Mouse (Mus musculus): ENCODE measurements at regions not wholly inside any gene's neighbourhood (a gene's known extent, or its start where the extent isn't known, plus 50 kb on each side); places are given as distances from the start of the nearest gene placed in this dataset.

GRCm38 (mm10) chr5:119525960-119526359, 144.5 kb upstream of the Tbx3 start:
- H3K27me3 ChIP-seq: no peaks in the 10 kb centered on the region
- H3K4me3 ChIP-seq: no peak overlapping the region
- ATAC-seq (ENCODE audit: low FRiP score, low read depth): no peak
- 58% methylated on average over 5 of the region's 5 CpGs for WGBS
- no peaks in the 10 kb centered on the region for H3K9me3 ChIP-seq
- no peak overlapping the region for H3K27ac ChIP-seq (replicated peaks)
- H3K4me2 ChIP-seq: no peak overlapping the region
- H3K9ac ChIP-seq: no peak overlapping the region
- no peaks in the 10 kb centered on the region for H3K36me3 ChIP-seq
- H3K4me1 ChIP-seq (replicated peaks): 0 out of 2 replicates have a peak, but pooled peaks cover 5% of the 10 kb centered on the region

- Histone ChIP-seq H3K27me3 (no peaks in the 10 kb centered on the region), H3K27ac (replicated peaks) (no peak overlapping the region), H3K9me3 (no peaks in the 10 kb centered on the region), H3K4me1 (replicated peaks) (0 out of 2 replicates have a peak, but pooled peaks cover 5% of the 10 kb centered on the region), H3K9ac (no peak overlapping the region), H3K4me2 (no peak overlapping the region), H3K4me3 (no peak overlapping the region), H3K36me3 (no peaks in the 10 kb centered on the region)
- ATAC-seq (ENCODE audit: low FRiP score, low read depth): no peak
- WGBS: 46% methylated on average over 8 of the region's 8 CpGs
Measured at GRCm38 (mm10) chr5:119530009-119530408, 140.5 kb upstream of the Tbx3 start.

GRCm38 (mm10) chr5:119534946-119535345, 135.5 kb upstream of the Tbx3 start:
- Histone ChIP-seq H3K36me3 (no peaks in the 10 kb centered on the region), H3K27ac (replicated peaks) (no peak overlapping the region), H3K9me3 (no peaks in the 10 kb centered on the region), H3K27me3 (no peaks in the 10 kb centered on the region), H3K4me2 (no peak overlapping the region), H3K4me1 (replicated peaks) (0 out of 2 replicates have a peak, but pooled peaks cover 2% of the 10 kb centered on the region), H3K4me3 (no peak overlapping the region), H3K9ac (no peak overlapping the region)
- WGBS: 68% methylated on average over 5 of the region's 5 CpGs
- no peak for ATAC-seq (ENCODE audit: low FRiP score, low read depth)

- no peaks in the 10 kb centered on the region for H3K27me3 ChIP-seq
- H3K36me3 ChIP-seq: no peaks in the 10 kb centered on the region
- no peak overlapping the region for H3K4me2 ChIP-seq
- H3K4me1 ChIP-seq (replicated peaks): no peaks in the 10 kb centered on the region
- no peaks in the 10 kb centered on the region for H3K9me3 ChIP-seq
- H3K9ac ChIP-seq: no peak overlapping the region
- WGBS: 92% methylated on average over 11 of the region's 11 CpGs
- H3K4me3 ChIP-seq: no peak overlapping the region
- ATAC-seq (ENCODE audit: low FRiP score, low read depth): no peak
- no peak overlapping the region for H3K27ac ChIP-seq (replicated peaks)
Measured at GRCm38 (mm10) chr5:119542836-119543235, 127.6 kb upstream of the Tbx3 start.

GRCm38 (mm10) chr5:119543716-119544115, 126.8 kb upstream of the Tbx3 start:
- no peak for ATAC-seq (ENCODE audit: low FRiP score, low read depth)
- H3K27me3 ChIP-seq: no peaks in the 10 kb centered on the region
- no peak overlapping the region for H3K9ac ChIP-seq
- no peak overlapping the region for H3K4me2 ChIP-seq
- WGBS: 88% methylated on average over 6 of the region's 6 CpGs
- H3K4me1 ChIP-seq (replicated peaks): no peaks in the 10 kb centered on the region
- H3K9me3 ChIP-seq: no peaks in the 10 kb centered on the region
- no peak overlapping the region for H3K27ac ChIP-seq (replicated peaks)
- no peaks in the 10 kb centered on the region for H3K36me3 ChIP-seq
- H3K4me3 ChIP-seq: no peak overlapping the region

- no peak overlapping the region for H3K27ac ChIP-seq (replicated peaks)
- no peak overlapping the region for H3K9ac ChIP-seq
- H3K4me2 ChIP-seq: no peak overlapping the region
- no peak for ATAC-seq (ENCODE audit: low FRiP score, low read depth)
- H3K36me3 ChIP-seq: no peaks in the 10 kb centered on the region
- H3K27me3 ChIP-seq: no peaks in the 10 kb centered on the region
- H3K9me3 ChIP-seq: no peaks in the 10 kb centered on the region
- WGBS: 75% methylated on average over 11 of the region's 11 CpGs
- no peaks in the 10 kb centered on the region for H3K4me1 ChIP-seq (replicated peaks)
- no peak overlapping the region for H3K4me3 ChIP-seq
Measured at GRCm38 (mm10) chr5:119544681-119545080, 125.8 kb upstream of the Tbx3 start.

GRCm38 (mm10) chr5:119547070-119547469, 123.4 kb upstream of the Tbx3 start:
- no peak overlapping the region for H3K4me2 ChIP-seq
- no peak overlapping the region for H3K27ac ChIP-seq (replicated peaks)
- H3K36me3 ChIP-seq: no peaks in the 10 kb centered on the region
- H3K9me3 ChIP-seq: no peaks in the 10 kb centered on the region
- H3K4me3 ChIP-seq: no peak overlapping the region
- H3K27me3 ChIP-seq: no peaks in the 10 kb centered on the region
- 79% methylated on average over 19 of the region's 19 CpGs for WGBS
- no peak for ATAC-seq (ENCODE audit: low FRiP score, low read depth)
- H3K9ac ChIP-seq: no peak overlapping the region
- no peaks in the 10 kb centered on the region for H3K4me1 ChIP-seq (replicated peaks)

- Histone ChIP-seq H3K4me3 (no peak overlapping the region), H3K4me1 (replicated peaks) (0 out of 2 replicates have a peak, but pooled peaks cover 8% of the 10 kb centered on the region), H3K9me3 (no peaks in the 10 kb centered on the region), H3K9ac (no peak overlapping the region), H3K27me3 (no peaks in the 10 kb centered on the region), H3K4me2 (no peak overlapping the region), H3K27ac (replicated peaks) (no peak overlapping the region), H3K36me3 (no peaks in the 10 kb centered on the region)
- 41% methylated on average over 6 of the region's 6 CpGs for WGBS
- no peak for ATAC-seq (ENCODE audit: low FRiP score, low read depth)
Measured at GRCm38 (mm10) chr5:119550916-119551315, 119.6 kb upstream of the Tbx3 start.

- Histone ChIP-seq H3K9me3 (no peaks in the 10 kb centered on the region), H3K27me3 (no peaks in the 10 kb centered on the region), H3K4me2 (no peak overlapping the region), H3K9ac (no peak overlapping the region), H3K4me3 (no peak overlapping the region), H3K4me1 (replicated peaks) (0 out of 2 replicates have a peak, but pooled peaks cover 8% of the 10 kb centered on the region), H3K27ac (replicated peaks) (peak overlapping the region; percentile 53; the same call in 1 of the 2 replicates), H3K36me3 (no peaks in the 10 kb centered on the region)
- peak; percentile 63; the same call in 1 of the 2 replicates for ATAC-seq (ENCODE audit: low FRiP score, low read depth)
- 22% methylated on average over 5 of the region's 5 CpGs for WGBS
Measured at GRCm38 (mm10) chr5:119553469-119553868, 117.0 kb upstream of the Tbx3 start.

- Histone ChIP-seq H3K9me3 (no peaks in the 10 kb centered on the region), H3K36me3 (no peaks in the 10 kb centered on the region), H3K27me3 (no peaks in the 10 kb centered on the region), H3K4me3 (no peak overlapping the region), H3K27ac (replicated peaks) (no peak overlapping the region), H3K9ac (no peak overlapping the region), H3K4me2 (no peak overlapping the region), H3K4me1 (replicated peaks) (0 out of 2 replicates have a peak, but pooled peaks cover 8% of the 10 kb centered on the region)
- ATAC-seq (ENCODE audit: low FRiP score, low read depth): no peak
- 83% methylated on average over 5 of the region's 5 CpGs for WGBS
Measured at GRCm38 (mm10) chr5:119557071-119557470, 113.4 kb upstream of the Tbx3 start.

- no peak for ATAC-seq (ENCODE audit: low FRiP score, low read depth)
- Histone ChIP-seq H3K4me1 (replicated peaks) (peaks cover 10% of the 10 kb centered on the region), H3K4me2 (no peak overlapping the region), H3K9ac (no peak overlapping the region), H3K27ac (replicated peaks) (no peak overlapping the region), H3K27me3 (0 out of 2 replicates have a peak, but pooled peaks cover 7% of the 10 kb centered on the region), H3K36me3 (no peaks in the 10 kb centered on the region), H3K4me3 (no peak overlapping the region), H3K9me3 (no peaks in the 10 kb centered on the region)
- 88% methylated on average over 11 of the region's 11 CpGs for WGBS
Measured at GRCm38 (mm10) chr5:119559696-119560095, 110.8 kb upstream of the Tbx3 start.

GRCm38 (mm10) chr5:119560392-119560791, 110.1 kb upstream of the Tbx3 start:
- Histone ChIP-seq H3K4me3 (no peak overlapping the region), H3K4me2 (no peak overlapping the region), H3K9me3 (no peaks in the 10 kb centered on the region), H3K9ac (no peak overlapping the region), H3K27me3 (0 out of 2 replicates have a peak, but pooled peaks cover 7% of the 10 kb centered on the region), H3K27ac (replicated peaks) (no peak overlapping the region), H3K4me1 (replicated peaks) (peaks cover 10% of the 10 kb centered on the region), H3K36me3 (no peaks in the 10 kb centered on the region)
- no peak for ATAC-seq (ENCODE audit: low FRiP score, low read depth)
- WGBS: 96% methylated on average over 5 of the region's 5 CpGs

GRCm38 (mm10) chr5:119561531-119561930, 108.9 kb upstream of the Tbx3 start:
- H3K9me3 ChIP-seq: no peaks in the 10 kb centered on the region
- H3K4me3 ChIP-seq: no peak overlapping the region
- 0 out of 2 replicates have a peak, but pooled peaks cover 7% of the 10 kb centered on the region for H3K27me3 ChIP-seq
- peaks cover 10% of the 10 kb centered on the region for H3K4me1 ChIP-seq (replicated peaks)
- no peak overlapping the region for H3K9ac ChIP-seq
- no peak for ATAC-seq (ENCODE audit: low FRiP score, low read depth)
- WGBS: 93% methylated on average over 7 of the region's 7 CpGs
- H3K4me2 ChIP-seq: no peak overlapping the region
- no peak overlapping the region for H3K27ac ChIP-seq (replicated peaks)
- H3K36me3 ChIP-seq: no peaks in the 10 kb centered on the region
